Mouse (Mus musculus) embryonic facial prominence, embryonic 13.5 days (tissue): ENCODE measurements around the gene Actl11. TPM values are rescaled to one million over a fixed set of nuclear protein-coding genes. Genes with fewer than 3 reads are reported as not detected.

ENCODE experiments used
- ATAC-seq: fragments of 200-750 bp; cut with Nextera tagmentation; 2 replicates; pipeline ENCODE4 v1.8.0; 2017; ENCODE audit warnings: low read depth; ENCODE audit not compliant: insufficient number of reproducible peaks, insufficient read depth, low FRiP score, low TSS enrichment
- H3K27ac ChIP-seq: fragments of 300-500 bp; sonication (generic); 2 replicates; pipeline ENCODE4 v1.5.1; 2015; ENCODE audit warnings: moderate library complexity, mild to moderate bottlenecking, inconsistent platforms
- H3K27me3 ChIP-seq: fragments of 300-500 bp; sonication (generic); 2 replicates; pipeline ENCODE4 v1.6.1; 2015; ENCODE audit warnings: mild to moderate bottlenecking, inconsistent platforms
- H3K36me3 ChIP-seq: fragments of 300-500 bp; sonication (generic); 2 replicates; pipeline ENCODE4 v1.6.1; 2015; ENCODE audit warnings: mild to moderate bottlenecking, inconsistent platforms
- H3K4me1 ChIP-seq: fragments of 300-500 bp; sonication (generic); 2 replicates; pipeline ENCODE4 v1.6.1; 2015; ENCODE audit warnings: inconsistent platforms
- H3K4me2 ChIP-seq: fragments of 300-500 bp; sonication (generic); 2 replicates; pipeline ENCODE4 v1.6.1; 2015; ENCODE audit warnings: moderate library complexity, mild to moderate bottlenecking, inconsistent platforms
- H3K4me3 ChIP-seq: fragments of 300-500 bp; sonication (generic); 2 replicates; pipeline ENCODE4 v1.5.1; 2015; ENCODE audit warnings: mild to moderate bottlenecking, inconsistent platforms
- H3K9ac ChIP-seq: fragments of 300-500 bp; sonication (generic); 2 replicates; pipeline ENCODE4 v1.6.1; 2015; ENCODE audit warnings: mild to moderate bottlenecking, inconsistent platforms
- H3K9me3 ChIP-seq: fragments of 300-500 bp; sonication (generic); 2 replicates; pipeline ENCODE4 v1.6.1; 2016; ENCODE audit warnings: inconsistent platforms
- WGBS: fragments of 180-500 bp; shearing (Covaris S2); methylation state at CpG from one replicate; pipeline ENCODE4 v1.1.7; 2015; ENCODE audit warnings: mixed read lengths; 5-methylcytosine and 5-hydroxymethylcytosine counted together
- polyA plus RNA-seq: library from polyadenylated mRNA; unstranded; fragments of >200 nt; fragmentation: Nextera tagmentation; extraction: Ambion mirVana; gene quantifications from 2 replicates; pipeline ENCODE4 v1.2.1, GENCODE M21; 2015

The Actl11 gene
- polyA plus RNA-seq, 1 experiment from 2014 or later = not detected

- Histone ChIP-seq H3K27me3 (no peaks in the 10 kb centered on the region), H3K4me2 (no peak overlapping the region), H3K27ac (peak overlapping the region; percentile 33), H3K9ac (no peak overlapping the region; the same call in 1 of the 2 replicates), H3K4me3 (no peak overlapping the region), H3K9me3 (no peaks in the 10 kb centered on the region), H3K36me3 (no peaks in the 10 kb centered on the region), H3K4me1 (peaks cover 17% of the 10 kb centered on the region)
- 48% methylated on average over 6 of the region's 6 CpGs for WGBS
- no peak for ATAC-seq
Observed at GRCm38 (mm10) chr9:107923956-107924355, 4.3 kb upstream of the Actl11 start.

GRCm38 (mm10) chr9:107925251-107925650 is 3.0 kb upstream of the Actl11 start:
- H3K36me3 ChIP-seq = no peaks in the 10 kb centered on the region
- no peaks in the 10 kb centered on the region for H3K9me3 ChIP-seq
- no peak overlapping the region for H3K27ac ChIP-seq
- no peak overlapping the region for H3K4me3 ChIP-seq
- H3K4me1 ChIP-seq = peaks cover 15% of the 10 kb centered on the region
- no peak overlapping the region for H3K9ac ChIP-seq
- H3K27me3 ChIP-seq = 0 out of 2 replicates have a peak, but pooled peaks cover 3% of the 10 kb centered on the region
- 26% methylated on average over 3 of the region's 3 CpGs for WGBS
- no peak for ATAC-seq
- H3K4me2 ChIP-seq = no peak overlapping the region

- WGBS = 34% methylated on average over 9 of the region's 9 CpGs
- no peaks in the 10 kb centered on the region for H3K9me3 ChIP-seq
Observed at GRCm38 (mm10) chr9:107926920-107927420, 1.3 kb upstream of the Actl11 start.

GRCm38 (mm10) chr9:107927749-107928148 is 520 bp upstream of the Actl11 start:
- H3K27ac ChIP-seq = no peak overlapping the region
- no peak overlapping the region for H3K4me3 ChIP-seq
- ATAC-seq = no peak
- 0 out of 2 replicates have a peak, but pooled peaks cover 3% of the 10 kb centered on the region for H3K27me3 ChIP-seq
- no peaks in the 10 kb centered on the region for H3K9me3 ChIP-seq
- H3K4me2 ChIP-seq = no peak overlapping the region
- H3K36me3 ChIP-seq = no peaks in the 10 kb centered on the region
- no peak overlapping the region for H3K9ac ChIP-seq
- WGBS = 77% methylated on average over 5 of the region's 5 CpGs
- H3K4me1 ChIP-seq = peaks cover 15% of the 10 kb centered on the region

More at GRCm38 (mm10) chr9:107926920-107927420, 1.3 kb upstream of the Actl11 start:
- Histone ChIP-seq H3K27ac (no peak overlapping the region), H3K4me3 (no peak overlapping the region), H3K4me1 (peaks cover 15% of the 10 kb centered on the region), H3K36me3 (no peaks in the 10 kb centered on the region), H3K9ac (no peak overlapping the region), H3K4me2 (no peak overlapping the region), H3K27me3 (0 out of 2 replicates have a peak, but pooled peaks cover 3% of the 10 kb centered on the region)
- no peak for ATAC-seq

- Histone ChIP-seq H3K9ac (no peak overlapping the region), H3K27me3 (peaks cover 32% of the 10 kb centered on the region), H3K27ac (no peak overlapping the region), H3K36me3 (no peaks in the 10 kb centered on the region), H3K4me3 (no peak overlapping the region), H3K4me1 (peaks cover 16% of the 10 kb centered on the region), H3K4me2 (no peak overlapping the region), H3K9me3 (no peaks in the 10 kb centered on the region)
- ATAC-seq = no peak
- 57% methylated on average over 4 of the region's 4 CpGs for whole genome bisulfite sequencing
Observed at GRCm38 (mm10) chr9:107932221-107932620, 4.0 kb downstream of the Actl11 start.

GRCm38 (mm10) chr9:107934146-107934545 is 5.9 kb downstream of the Actl11 start:
- WGBS = 82% methylated on average over 11 of the region's 11 CpGs
- no peak for ATAC-seq
- H3K4me1 ChIP-seq = peaks cover 17% of the 10 kb centered on the region

GRCm38 (mm10) chr9:107935374-107935773 is 7.1 kb downstream of the Actl11 start, which contains the start of gene Camkv:
Gene Camkv, plus strand, starts transcription at chr9:107935674.
- H3K27ac ChIP-seq = no peak within 1 kb of the TSS
- H3K4me3 ChIP-seq = peak within 1 kb of the TSS; percentile 59
- H3K9ac ChIP-seq = peak within 1 kb of the TSS; percentile 75
- peaks cover 24% of the 10 kb centered on the region for H3K4me1 ChIP-seq
- no peaks in the 10 kb centered on the region for H3K9me3 ChIP-seq
- H3K27me3 ChIP-seq = peaks cover 48% of the 10 kb centered on the region
- peak within 1 kb of the TSS; percentile 97 for H3K4me2 ChIP-seq
- H3K36me3 ChIP-seq = no peaks in the 10 kb centered on the region
- ATAC-seq = no peak
- WGBS = 13% methylated on average over 3 of the region's 3 CpGs

More at GRCm38 (mm10) chr9:107934146-107934545, 5.9 kb downstream of the Actl11 start:
- no peak overlapping the region for H3K27ac ChIP-seq
- peaks cover 48% of the 10 kb centered on the region for H3K27me3 ChIP-seq
- no peaks in the 10 kb centered on the region for H3K9me3 ChIP-seq
- no peak overlapping the region for H3K4me3 ChIP-seq
- no peak overlapping the region for H3K9ac ChIP-seq
- H3K36me3 ChIP-seq = no peaks in the 10 kb centered on the region
- no peak overlapping the region for H3K4me2 ChIP-seq

GRCm38 (mm10) chr9:107935790-107936214 is 7.5 kb downstream of the Actl11 start:
- peaks cover 25% of the 10 kb centered on the region for H3K4me1 ChIP-seq
- H3K36me3 ChIP-seq = no peaks in the 10 kb centered on the region
- no peaks in the 10 kb centered on the region for H3K9me3 ChIP-seq
- H3K9ac ChIP-seq = peak overlapping the region; percentile 75
- WGBS = under 1% methylated on average over 40 of the region's 41 CpGs
- H3K4me2 ChIP-seq = peak overlapping the region; percentile 97
- H3K27me3 ChIP-seq = peaks cover 48% of the 10 kb centered on the region
- peak overlapping the region; percentile 59 for H3K4me3 ChIP-seq
- no peak overlapping the region for H3K27ac ChIP-seq
- no peak for ATAC-seq

GRCm38 (mm10) chr9:107936215-107936822 is 8.1 kb downstream of the Actl11 start:
- under 1% methylated on average over 29 of the region's 29 CpGs for WGBS
- Histone ChIP-seq H3K4me3 (peak overlapping the region; percentile 59), H3K4me2 (peak overlapping the region; percentile 97), H3K27ac (no peak overlapping the region), H3K27me3 (peaks cover 50% of the 10 kb centered on the region), H3K4me1 (peaks cover 25% of the 10 kb centered on the region), H3K9ac (peak overlapping the region; percentile 75), H3K9me3 (no peaks in the 10 kb centered on the region), H3K36me3 (no peaks in the 10 kb centered on the region)
- ATAC-seq = peak; percentile 26; the same call in 1 of the 2 replicates

GRCm38 (mm10) chr9:107936831-107937230 is 8.6 kb downstream of the Actl11 start:
- no peak for ATAC-seq
- no peak overlapping the region for H3K27ac ChIP-seq

GRCm38 (mm10) chr9:107947241-107948194 is 19.2 kb downstream of the Actl11 start:
- Histone ChIP-seq H3K4me1 (peaks cover 15% of the 10 kb centered on the region), H3K27me3 (no peaks in the 10 kb centered on the region), H3K4me3 (no peak overlapping the region), H3K27ac (no peak overlapping the region), H3K9me3 (no peaks in the 10 kb centered on the region), H3K4me2 (no peak overlapping the region), H3K9ac (no peak overlapping the region; the same call in 1 of the 2 replicates), H3K36me3 (no peaks in the 10 kb centered on the region)
- WGBS = 87% methylated on average over 31 of the region's 31 CpGs
- ATAC-seq = no peak

More at GRCm38 (mm10) chr9:107936831-107937230, 8.6 kb downstream of the Actl11 start:
- 0 out of 2 replicates have a peak overlapping the region, but pooled peaks have one; percentile 75 for H3K9ac ChIP-seq
- H3K4me1 ChIP-seq = peaks cover 25% of the 10 kb centered on the region
- peak overlapping the region; percentile 97 for H3K4me2 ChIP-seq
- H3K27me3 ChIP-seq = peaks cover 50% of the 10 kb centered on the region
- no peaks in the 10 kb centered on the region for H3K9me3 ChIP-seq
- H3K36me3 ChIP-seq = no peaks in the 10 kb centered on the region
- peak overlapping the region; percentile 59 for H3K4me3 ChIP-seq
- WGBS = 10% methylated on average over 3 of the region's 3 CpGs
